Comparison of ENCODE assay signal across 32 mouse cellular contexts in the genomic region with DNA sequence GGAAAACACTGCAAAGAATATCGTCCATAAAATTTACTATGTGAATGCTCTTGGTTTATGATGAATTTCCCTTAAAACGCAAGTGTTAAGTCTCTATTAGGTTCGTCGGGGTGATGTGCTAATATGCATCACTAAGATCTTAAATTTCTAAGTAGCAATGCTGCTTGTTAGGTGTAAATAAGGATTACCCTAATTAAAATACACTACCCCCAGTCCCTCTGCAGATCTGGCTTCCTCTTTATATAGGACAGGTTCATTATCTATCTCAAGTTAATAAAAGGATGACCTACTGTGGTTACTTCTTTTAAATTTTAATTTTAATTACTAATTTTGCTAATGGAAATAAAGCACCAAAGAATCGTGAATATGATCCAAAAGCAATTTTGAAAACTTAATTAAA.
"Had no signal": no experiment of that assay in that cellular context is flagged by ENCODE, and none has a peak within 500 bp of the region (broad histone marks: within the 10 kb centered on the region; RNA-seq: fewer than 3 reads in every experiment).

No protein-coding gene starts in this region.

- H3K27me3 ChIP-seq: limb, embryonic 15.5 days; liver, embryonic 12.5 days; liver, embryonic 13.5 days; liver, embryonic 15.5 days; lung, embryonic 15.5 days; megakaryocyte, embryonic 14.5 days; midbrain, embryonic 12.5 days; midbrain, embryonic 13.5 days; midbrain, embryonic 15.5 days; neural tube, embryonic 12.5 days had no signal

- H3K27ac ChIP-seq: limb, embryonic 10.5 days; limb, embryonic 12.5 days; limb, embryonic 13.5 days; limb, embryonic 15.5 days; liver, embryonic 12.5 days; liver, embryonic 13.5 days; liver, embryonic 14.5 days; liver, embryonic 15.5 days; lung, embryonic 15.5 days; macrophage; midbrain, embryonic 10.5 days; midbrain, embryonic 12.5 days; midbrain, embryonic 13.5 days; midbrain, embryonic 15.5 days; neural tube, embryonic 12.5 days had no signal

- H3K4me1 ChIP-seq: limb, embryonic 10.5 days; limb, embryonic 15.5 days; liver, embryonic 12.5 days; liver, embryonic 13.5 days; liver, embryonic 15.5 days; lung, embryonic 15.5 days; megakaryocyte, embryonic 14.5 days; midbrain, embryonic 10.5 days; midbrain, embryonic 12.5 days; neural tube, embryonic 12.5 days had no signal

- DNase-seq: left cerebral cortex, postnatal 4 days; liver; liver, embryonic 13.5 days; liver, postnatal 0 days; lung, adult 18-20 months; lung, adult 2 months; lung, embryonic 14.5 days; lung, postnatal 10 days; lung, postnatal 14 days; lung, postnatal 36 days; lung, postnatal 4 days; midbrain, embryonic 14.5 days had no signal

- H3K9me3 ChIP-seq: limb, embryonic 10.5 days; limb, embryonic 12.5 days; limb, embryonic 13.5 days; limb, embryonic 15.5 days; liver, embryonic 12.5 days; liver, embryonic 13.5 days; liver, embryonic 15.5 days; lung, embryonic 15.5 days; megakaryocyte, embryonic 14.5 days; midbrain, embryonic 10.5 days; midbrain, embryonic 12.5 days; midbrain, embryonic 13.5 days; midbrain, embryonic 15.5 days; neural tube, embryonic 12.5 days had no signal

- H3K36me3 ChIP-seq: limb, embryonic 10.5 days; limb, embryonic 12.5 days; limb, embryonic 13.5 days; limb, embryonic 15.5 days; liver, embryonic 12.5 days; liver, embryonic 13.5 days; liver, embryonic 15.5 days; lung, embryonic 15.5 days; midbrain, embryonic 10.5 days; midbrain, embryonic 12.5 days; midbrain, embryonic 13.5 days; midbrain, embryonic 15.5 days; neural tube, embryonic 12.5 days had no signal

- H3K4me3 ChIP-seq: limb, embryonic 10.5 days; limb, embryonic 12.5 days; limb, embryonic 13.5 days; limb, embryonic 15.5 days; liver, embryonic 12.5 days; liver, embryonic 13.5 days; liver, embryonic 15.5 days; lung, embryonic 15.5 days; megakaryocyte, embryonic 14.5 days; midbrain, embryonic 10.5 days; midbrain, embryonic 12.5 days; midbrain, embryonic 13.5 days; midbrain, embryonic 15.5 days; myocyte; neural tube, embryonic 12.5 days had no signal

- H3K9ac ChIP-seq: limb, embryonic 12.5 days; limb, embryonic 13.5 days; limb, embryonic 15.5 days; liver, embryonic 12.5 days; liver, embryonic 13.5 days; liver, embryonic 14.5 days; liver, embryonic 15.5 days; liver, postnatal 0 days; lung, embryonic 14.5 days; lung, embryonic 15.5 days; midbrain, embryonic 12.5 days; midbrain, embryonic 13.5 days; midbrain, embryonic 15.5 days; neural tube, embryonic 12.5 days had no signal

- ATAC-seq: liver, embryonic 12.5 days; liver, postnatal 0 days; lung, postnatal 0 days; midbrain, embryonic 13.5 days; midbrain, embryonic 15.5 days; midbrain, embryonic 16.5 days had no signal

- H3K4me2 ChIP-seq: limb, embryonic 12.5 days; limb, embryonic 13.5 days; limb, embryonic 15.5 days; liver, embryonic 11.5 days; liver, embryonic 12.5 days; liver, embryonic 13.5 days; liver, embryonic 15.5 days; lung, embryonic 14.5 days; lung, embryonic 15.5 days; midbrain, embryonic 11.5 days; midbrain, embryonic 12.5 days; midbrain, embryonic 13.5 days; midbrain, embryonic 15.5 days; neural tube, embryonic 12.5 days had no signal
